Mouse (Mus musculus): Measurements from ENCODE around the gene Tcf7l1.

- no peak for TF ChIP-seq ZNF384 (IDR thresholded peaks at IDR 0.05; ENCODE audit: low read depth, low read length)
- no peak for TF ChIP-seq MAFK (IDR thresholded peaks at IDR 0.05; ENCODE audit: insufficient read depth, low read depth, low read length)
These were observed 14.6 kb upstream of the Tcf7l1 start for GRCm38 (mm10) chr6:72803669-72804068.
